Mouse (Mus musculus) forebrain, embryonic 12.5 days (tissue): ENCODE data around the gene Lrrc8b. TPM values are rescaled to one million over a fixed set of nuclear protein-coding genes. Genes with fewer than 3 reads are reported as not detected.

Experiments used
- ATAC-seq: fragments of 200-750 bp; cut with Nextera tagmentation; 2 replicates; pipeline ENCODE4 v1.8.0; 2017; ENCODE audit warnings: moderate TSS enrichment; ENCODE audit not compliant: low FRiP score
- H3K27ac ChIP-seq: fragments of 300-500 bp; sonication (generic); 2 replicates; pipeline ENCODE4 v1.5.1; 2016; ENCODE audit warnings: mild to moderate bottlenecking
- H3K27me3 ChIP-seq: fragments of 300-500 bp; sonication (generic); 2 replicates; pipeline ENCODE4 v1.6.1; 2016; ENCODE audit warnings: mild to moderate bottlenecking
- H3K36me3 ChIP-seq: fragments of 300-500 bp; sonication (generic); replicated peaks from 2 replicates; pipeline ENCODE4 v1.6.1; 2016; ENCODE audit warnings: mild to moderate bottlenecking
- H3K4me1 ChIP-seq: fragments of 300-500 bp; sonication (generic); 2 replicates; pipeline ENCODE4 v1.6.1; 2016
- H3K4me2 ChIP-seq: fragments of 300-500 bp; sonication (generic); 2 replicates; pipeline ENCODE4 v1.6.1; 2016; ENCODE audit warnings: mild to moderate bottlenecking, moderate library complexity
- H3K4me3 ChIP-seq: fragments of 300-500 bp; sonication (generic); replicated peaks from 2 replicates; pipeline ENCODE4 v1.5.1; 2016; ENCODE audit warnings: mild to moderate bottlenecking
- H3K9ac ChIP-seq: fragments of 300-500 bp; sonication (generic); 2 replicates; pipeline ENCODE4 v1.6.1; 2016; ENCODE audit warnings: mild to moderate bottlenecking
- H3K9me3 ChIP-seq: fragments of 300-500 bp; sonication (generic); 2 replicates; pipeline ENCODE4 v1.6.1; 2016
- WGBS: fragments of 180-500 bp; shearing (Covaris S2); methylation state at CpG from one replicate; pipeline ENCODE4 v1.1.7; 2016; 5-methylcytosine and 5-hydroxymethylcytosine counted together
- polyA plus RNA-seq: library from polyadenylated mRNA; unstranded; fragments of >200 nt; fragmentation: Nextera tagmentation; extraction: Ambion mirVana; gene quantifications from 2 replicates; pipeline ENCODE4 v1.2.1, GENCODE M21; 2016

Gene Lrrc8b
- polyA plus RNA-seq, 1 experiment from 2014 or later, result 11.9 TPM

DNA sequence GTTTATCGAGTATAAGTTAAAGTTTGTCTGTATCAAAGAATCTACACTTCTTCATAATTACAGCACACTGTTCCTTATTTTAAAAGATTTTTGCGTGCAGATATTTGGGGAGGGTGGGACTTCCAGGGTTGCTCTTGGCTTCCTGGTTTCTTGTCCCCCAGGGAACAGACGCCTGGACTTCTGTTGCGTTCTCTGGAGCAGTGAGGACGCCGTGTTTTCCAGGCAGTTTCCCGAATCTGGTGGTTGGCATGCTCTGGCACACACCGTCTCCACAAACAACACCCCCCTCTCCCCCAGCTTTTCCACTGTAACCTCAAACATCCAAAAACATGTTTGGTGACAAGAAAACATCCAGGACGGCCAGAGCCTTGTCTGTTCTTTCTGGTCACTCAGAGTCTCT is 111.2 kb downstream of the Lrrc8b start:
- no peaks in the 10 kb centered on the region for H3K9me3 ChIP-seq
- no peak overlapping the region for H3K4me3 ChIP-seq
- H3K4me1 ChIP-seq, result peaks cover 6% of the 10 kb centered on the region; the same call in 1 of the 2 replicates
- H3K36me3 ChIP-seq, result 0 out of 2 replicates have a peak, but pooled peaks cover 3% of the 10 kb centered on the region
- H3K4me2 ChIP-seq, result no peak overlapping the region
- H3K27ac ChIP-seq, result no peak overlapping the region
- WGBS, result 95% methylated on average over 9 of the region's 9 CpGs
- H3K27me3 ChIP-seq, result no peaks in the 10 kb centered on the region
- no peak for ATAC-seq
- no peak overlapping the region for H3K9ac ChIP-seq

DNA sequence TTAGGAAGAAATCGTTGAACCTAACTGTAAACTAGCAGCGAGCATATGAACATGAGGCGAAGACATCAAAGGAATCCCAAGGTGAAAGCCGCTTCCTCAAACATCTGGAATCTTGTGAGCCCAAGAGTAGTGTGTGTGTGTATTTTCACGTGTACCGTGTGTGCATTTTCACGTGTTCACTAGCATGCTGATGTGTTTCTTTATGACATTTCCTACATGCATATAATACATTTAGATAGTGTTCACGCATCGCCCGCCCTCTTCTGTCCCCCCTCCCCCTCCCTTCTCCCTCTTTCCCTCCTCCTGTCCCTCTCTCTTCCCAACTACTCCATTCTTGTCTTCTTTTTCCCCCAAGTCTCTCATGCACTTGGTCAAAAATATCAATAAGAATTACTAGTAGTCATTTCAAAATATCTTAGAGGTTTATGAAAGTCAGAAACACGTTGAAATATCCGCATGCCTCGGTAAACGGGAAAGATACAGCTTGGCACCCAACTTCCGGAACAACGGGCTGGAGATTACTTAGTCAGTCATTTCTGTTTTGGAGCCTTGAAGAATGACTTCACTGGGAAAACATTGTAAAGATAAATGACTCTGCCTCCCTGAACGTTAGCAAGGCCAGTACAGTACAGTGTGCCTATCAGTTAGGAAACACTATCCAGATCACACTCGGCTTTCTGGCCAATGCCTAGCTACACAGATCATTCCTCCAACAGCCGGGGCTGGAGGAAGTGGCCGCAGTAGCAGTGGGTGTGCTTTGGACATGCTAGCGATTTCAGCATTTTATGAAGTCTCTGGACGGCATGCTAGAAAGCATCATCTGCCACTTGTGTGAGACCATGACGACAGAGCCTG is 112.1 kb downstream of the Lrrc8b start:
- Histone ChIP-seq H3K9ac (no peak overlapping the region), H3K4me3 (no peak overlapping the region), H3K36me3 (0 out of 2 replicates have a peak, but pooled peaks cover 3% of the 10 kb centered on the region), H3K4me2 (no peak overlapping the region), H3K27me3 (no peaks in the 10 kb centered on the region), H3K4me1 (peaks cover 6% of the 10 kb centered on the region; the same call in 1 of the 2 replicates), H3K9me3 (no peaks in the 10 kb centered on the region), H3K27ac (no peak overlapping the region)
- no peak for ATAC-seq
- 94% methylated on average over 23 of the region's 23 CpGs for WGBS

DNA sequence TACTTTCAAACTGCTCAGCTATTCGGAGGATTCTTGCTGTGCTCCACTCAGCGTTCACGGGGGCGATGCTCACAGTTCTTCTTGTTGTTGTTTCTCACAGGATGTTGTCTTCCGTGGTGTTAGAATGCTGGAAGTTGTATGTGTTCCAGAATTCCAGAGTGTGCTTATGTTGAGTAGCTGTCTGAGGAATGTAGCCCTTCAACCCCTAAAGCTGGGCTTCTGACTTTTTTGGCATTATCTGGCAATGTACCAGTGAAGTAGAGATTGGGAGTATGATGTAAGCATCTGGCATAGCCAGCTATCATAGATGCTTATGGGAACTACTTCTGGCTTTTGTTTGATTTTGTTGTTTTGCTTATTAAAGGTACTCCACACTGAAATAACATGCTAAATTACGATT is 115.0 kb downstream of the Lrrc8b start:
- H3K9ac ChIP-seq, result no peak overlapping the region
- ATAC-seq, result no peak
- H3K27me3 ChIP-seq, result no peaks in the 10 kb centered on the region
- no peak overlapping the region for H3K4me2 ChIP-seq
- no peak overlapping the region for H3K27ac ChIP-seq
- no peaks in the 10 kb centered on the region for H3K9me3 ChIP-seq
- no peak overlapping the region for H3K4me3 ChIP-seq
- peaks cover 6% of the 10 kb centered on the region; the same call in 1 of the 2 replicates for H3K4me1 ChIP-seq
- WGBS, result 85% methylated on average over 6 of the region's 6 CpGs
- 0 out of 2 replicates have a peak, but pooled peaks cover 3% of the 10 kb centered on the region for H3K36me3 ChIP-seq

DNA sequence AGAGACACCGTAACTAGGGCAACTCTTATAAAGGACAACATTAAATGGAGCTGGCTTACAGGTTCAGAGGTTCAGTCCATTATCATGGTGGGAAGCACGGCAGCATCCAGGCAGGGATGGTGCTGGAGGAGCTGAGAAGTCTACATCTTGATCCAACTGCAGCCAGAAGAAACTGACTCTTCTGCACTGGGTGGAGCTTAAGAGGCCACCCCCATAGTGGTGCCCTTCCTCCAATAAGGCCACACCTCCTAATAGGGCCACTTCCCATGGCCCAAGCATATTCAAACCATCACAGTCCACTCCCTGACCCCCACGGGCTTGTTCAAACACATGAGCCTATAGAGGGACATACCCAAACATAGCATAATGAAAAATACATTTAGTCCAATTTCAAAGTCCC is 119.6 kb downstream of the Lrrc8b start:
- Histone ChIP-seq H3K27ac (no peak overlapping the region), H3K9ac (no peak overlapping the region), H3K4me1 (no peaks in the 10 kb centered on the region), H3K4me2 (no peak overlapping the region), H3K36me3 (no peaks in the 10 kb centered on the region), H3K4me3 (no peak overlapping the region), H3K27me3 (no peaks in the 10 kb centered on the region), H3K9me3 (no peaks in the 10 kb centered on the region)
- 93% methylated on average over 3 of the region's 3 CpGs for WGBS
- no peak for ATAC-seq

DNA sequence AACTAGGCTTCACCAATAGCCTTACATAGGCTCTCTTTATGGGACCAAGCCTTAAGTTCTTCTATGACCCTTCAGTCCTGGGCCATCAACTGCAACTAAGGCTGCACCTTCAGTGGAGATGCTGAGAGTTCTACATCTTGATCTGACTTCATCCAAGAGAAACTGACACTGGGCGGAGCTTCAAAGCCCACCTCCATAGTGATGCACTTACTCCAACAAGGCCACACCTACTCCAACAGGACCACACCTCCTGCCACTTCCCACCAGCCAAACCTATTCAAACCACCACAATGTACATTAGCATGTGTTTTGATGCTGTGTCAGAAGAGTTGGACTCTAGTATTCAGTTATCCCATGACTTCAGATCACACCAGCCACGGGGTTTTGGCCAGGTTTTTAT is 120.6 kb downstream of the Lrrc8b start:
- no peaks in the 10 kb centered on the region for H3K4me1 ChIP-seq
- no peak overlapping the region for H3K4me3 ChIP-seq
- no peaks in the 10 kb centered on the region for H3K36me3 ChIP-seq
- no peaks in the 10 kb centered on the region for H3K9me3 ChIP-seq
- no peak overlapping the region for H3K9ac ChIP-seq
- no peak for ATAC-seq
- no peak overlapping the region for H3K4me2 ChIP-seq
- H3K27ac ChIP-seq, result no peak overlapping the region
- 83% methylated on average over 2 of the region's 2 CpGs for WGBS
- H3K27me3 ChIP-seq, result no peaks in the 10 kb centered on the region

DNA sequence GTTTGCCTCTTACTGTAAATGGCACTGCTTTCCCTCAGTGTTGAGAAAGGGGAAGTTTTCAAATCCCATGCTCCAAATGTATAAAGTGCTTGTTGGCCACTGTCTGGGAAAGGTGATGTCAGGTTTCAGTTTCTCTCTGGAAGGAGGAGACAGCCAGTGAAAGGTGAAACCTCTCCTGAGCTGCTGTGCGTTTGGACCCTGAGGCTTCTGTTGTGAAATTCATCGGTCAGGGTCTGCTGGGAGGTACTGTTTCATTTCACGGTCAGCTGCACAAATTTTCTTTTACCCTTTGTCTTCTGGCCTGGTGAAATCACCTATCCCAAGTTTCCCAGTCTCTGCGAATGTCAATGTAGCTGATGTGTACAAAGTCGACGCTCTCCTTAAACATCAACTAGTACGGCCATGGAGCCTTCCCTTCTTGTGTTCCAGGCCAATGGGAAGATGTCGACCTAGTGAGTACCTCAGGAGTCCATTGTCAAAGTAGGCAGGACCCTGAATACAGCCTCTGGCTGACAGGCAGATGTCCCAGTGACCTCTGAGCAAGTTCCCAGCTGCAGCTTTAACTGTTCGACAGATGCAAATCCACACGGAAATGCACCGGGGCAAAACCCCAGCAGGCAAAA is 121.6 kb downstream of the Lrrc8b start:
- Histone ChIP-seq H3K27ac (no peak overlapping the region), H3K4me1 (no peaks in the 10 kb centered on the region), H3K9me3 (no peaks in the 10 kb centered on the region), H3K36me3 (no peaks in the 10 kb centered on the region), H3K4me3 (no peak overlapping the region), H3K4me2 (no peak overlapping the region), H3K9ac (no peak overlapping the region), H3K27me3 (no peaks in the 10 kb centered on the region)
- no peak for ATAC-seq
- 77% methylated on average over 11 of the region's 11 CpGs for WGBS

Other genes with a start within 250 kb of the Lrrc8b start
- not detected in 2 replicates for gene Gbp10, start 176.2 kb upstream of the Lrrc8b start, polyA plus RNA-seq
- gene Gm43302, start 122.1 kb upstream of the Lrrc8b start, polyA plus RNA-seq, result 0.12 TPM in 1 of 2 replicates, not detected in the other
- 0.58 and 0.93 TPM in 2 replicates for gene Gbp6, start 122.1 kb upstream of the Lrrc8b start, polyA plus RNA-seq
- 10.9 and 13.1 TPM in 2 replicates for gene Lrrc8c, start 103.6 kb downstream of the Lrrc8b start, polyA plus RNA-seq